Mouse (Mus musculus): ENCODE data around the gene Rarres1.

- TF ChIP-seq CTCF (conservative IDR thresholded peaks at IDR 0.05 in 1 of 2, IDR thresholded peaks at IDR 0.05 in 1 of 2; ENCODE audit: low read depth in 2 of 2, low read length in 2 of 2) = peak; percentile 91 to 96
- TF ChIP-seq POLR2A (IDR thresholded peaks at IDR 0.05; ENCODE audit: low read depth, low read length) = no peak
- no peak for TF ChIP-seq TBP (conservative IDR thresholded peaks at IDR 0.05; ENCODE audit: low read depth, low read length)
- no peak for TF ChIP-seq EP300 (IDR thresholded peaks at IDR 0.05; ENCODE audit: low read length)
- TF ChIP-seq ZC3H11A (IDR thresholded peaks at IDR 0.05; ENCODE audit: low read depth, low read length) = peak; percentile 92
- no peak for TF ChIP-seq IRF4 (IDR thresholded peaks at IDR 0.05; ENCODE audit: low read depth, low read length)
- TF ChIP-seq MAZ (IDR thresholded peaks at IDR 0.05; ENCODE audit: low read depth, low read length) = no peak
- no peak for TF ChIP-seq BHLHE40 (IDR thresholded peaks at IDR 0.05; ENCODE audit: low read depth, low read length)
- no peak for TF ChIP-seq ETS1 (conservative IDR thresholded peaks at IDR 0.05; ENCODE audit: low read depth, low read length)
- no peak for TF ChIP-seq ZNF384 (IDR thresholded peaks at IDR 0.05; ENCODE audit: low read depth, low read length)
- TF ChIP-seq MEF2A (IDR thresholded peaks at IDR 0.05; ENCODE audit: borderline replicate concordance, low read depth, low read length) = no peak
- TF ChIP-seq MAFK (IDR thresholded peaks at IDR 0.05; ENCODE audit: insufficient replicate concordance, low read length) = no peak
- TF ChIP-seq ZMIZ1 (IDR thresholded peaks at IDR 0.05; ENCODE audit: low read depth, low read length) = no peak
- TF ChIP-seq MXI1 (IDR thresholded peaks at IDR 0.05; ENCODE audit: low read depth, low read length) = no peak
These were observed 2.5 kb downstream of the Rarres1 start for GRCm38 (mm10) chr3:67512807-67513206.
